16 mouse cellular contexts compared by ENCODE assay signal in the genomic region with DNA sequence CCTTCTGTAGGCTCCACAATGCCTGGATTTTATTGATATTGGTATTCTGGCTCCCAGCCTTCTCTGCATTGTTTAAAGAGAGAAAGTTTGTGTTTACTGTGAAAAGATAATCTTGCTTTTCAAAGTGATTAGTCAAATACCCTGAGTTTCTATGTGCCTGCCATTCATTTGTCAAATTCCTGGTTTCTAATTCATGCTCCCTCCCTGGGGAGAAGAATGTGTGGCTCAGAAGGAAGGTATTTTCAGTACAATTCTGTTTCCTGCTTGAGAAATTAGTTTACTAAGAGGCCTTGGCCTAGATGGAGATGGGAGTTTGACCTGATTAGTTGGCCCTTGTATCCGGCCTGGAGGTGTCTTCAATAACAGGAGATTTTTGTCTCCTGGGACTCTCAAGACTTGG.
"Had no signal": no experiment of that assay in that cellular context is flagged by ENCODE, and none has a peak within 500 bp of the region (broad histone marks: within the 10 kb centered on the region; RNA-seq: fewer than 3 reads in every experiment).

No protein-coding gene starts in this region.

- H3K27me3 ChIP-seq: liver, embryonic 13.5 days; megakaryocyte, embryonic 14.5 days had no signal

- H3K4me3 ChIP-seq: layer of hippocampus, adult 2 months; liver, embryonic 13.5 days; megakaryocyte, embryonic 14.5 days had no signal

- H3K9me3 ChIP-seq: liver, embryonic 13.5 days; megakaryocyte, embryonic 14.5 days had no signal

- DNase-seq: kidney, adult 11 months; kidney, adult 8-10 months; kidney, postnatal 25 days; layer of hippocampus, adult 9-11 months; liver, embryonic 13.5 days; lung, embryonic 14.5 days; lung, postnatal 10 days; lung, postnatal 36 days; midbrain, embryonic 14.5 days; thymus, adult 2 months; thymus, postnatal 14 days; thymus, postnatal 4 days had no signal

- H3K4me2 ChIP-seq: liver, embryonic 13.5 days; lung, embryonic 14.5 days; midbrain, embryonic 11.5 days had no signal

- H3K9ac ChIP-seq: liver, embryonic 13.5 days; lung, embryonic 14.5 days had no signal

- H3K27ac ChIP-seq: layer of hippocampus, adult 2 months; liver, embryonic 13.5 days; stomach, postnatal 0 days had no signal
